Mouse (Mus musculus): ENCODE results near the gene Uts2. TPM values are rescaled to one million over a fixed set of nuclear protein-coding genes. Genes with fewer than 3 reads are reported as not detected.
"Not testable (repeated sequence)": the region's sequence is repeated elsewhere in the genome, so short reads cannot be mapped to it uniquely, and the experiment has no call there.

Uts2 gene
- total RNA-seq, 2 experiments from 2014 or later, result not detected

GRCm38 (mm10) chr4:151006945-151007344, 10.0 kb downstream of the Uts2 start:
- intact Hi-C loops (cut with DNase I), result no loop called here
- peak; percentile 19 to 48 for DNase-seq

GRCm38 (mm10) chr4:151010316-151010715, 13.4 kb downstream of the Uts2 start:
- intact Hi-C loops (cut with DNase I), result no loop called here
- no peak for DNase-seq

- DNase-seq, result no peak
- intact Hi-C loops (cut with DNase I), result no loop called here
These were observed 19.0 kb downstream of the Uts2 start for GRCm38 (mm10) chr4:151015946-151016345.

- DNase-seq; intact Hi-C loops (cut with DNase I): not testable (repeated sequence)
These were observed 20.5 kb downstream of the Uts2 start for GRCm38 (mm10) chr4:151017356-151017755.

GRCm38 (mm10) chr4:151024152-151024551, 27.3 kb downstream of the Uts2 start:
- intact Hi-C loops (cut with DNase I), result no loop called here
- no peak for DNase-seq

GRCm38 (mm10) chr4:151027001-151027400, 30.1 kb downstream of the Uts2 start:
- intact Hi-C loops (cut with DNase I), result no loop called here
- peak in 1 of 2 experiments; percentile 26 for DNase-seq

- DNase-seq, result no peak
- intact Hi-C loops (cut with DNase I), result no loop called here
These were observed 39.6 kb downstream of the Uts2 start for GRCm38 (mm10) chr4:151036521-151036920.

- intact Hi-C loops (cut with DNase I), result no loop called here
- DNase-seq, result no peak
These were observed 40.9 kb downstream of the Uts2 start for GRCm38 (mm10) chr4:151037800-151038199.

GRCm38 (mm10) chr4:151041506-151041905, 44.6 kb downstream of the Uts2 start:
- no peak for DNase-seq
- intact Hi-C loops (cut with DNase I), result no loop called here

GRCm38 (mm10) chr4:151043281-151043680, 46.4 kb downstream of the Uts2 start:
- intact Hi-C loops (cut with DNase I), result no loop called here
- DNase-seq, result peak; percentile 36 to 37

GRCm38 (mm10) chr4:151044037-151044943, 47.4 kb downstream of the Uts2 start, which contains the start of gene Per3:
Per3 (minus strand) TSS chr4:151044665.
- intact Hi-C loops (cut with DNase I), result no loop called here
- DNase-seq, result peak; percentile 99

GRCm38 (mm10) chr4:151044944-151045570, 48.2 kb downstream of the Uts2 start:
- no peak for DNase-seq
- intact Hi-C loops (cut with DNase I), result no loop called here

- DNase-seq, result no peak
These were observed 49.6 kb downstream of the Uts2 start for GRCm38 (mm10) chr4:151046524-151046923.

GRCm38 (mm10) chr4:151051162-151051561, 54.3 kb downstream of the Uts2 start:
- intact Hi-C loops (cut with DNase I), result no loop called here
- DNase-seq, result no peak

More at GRCm38 (mm10) chr4:151046524-151046923, 49.6 kb downstream of the Uts2 start:
- intact Hi-C loops (cut with DNase I), result no loop called here

Other genes with a start within 250 kb of the Uts2 start
- 10 to 100 TPM; 38.4 to 44.5 TPM for gene Errfi1, start 143.2 kb upstream of the Uts2 start, total RNA-seq (2021)
- 100 to 1,000 TPM; 200 to 218 TPM for gene Park7, start 82.7 kb upstream of the Uts2 start, total RNA-seq (2021)
- under 1 TPM; 0.29 to 0.45 TPM for gene Tnfrsf9, start 82.5 kb upstream of the Uts2 start, total RNA-seq (2021)
- 10 to 100 TPM; 11.8 to 16.3 TPM for gene Per3, start 47.6 kb downstream of the Uts2 start, total RNA-seq (2021)
- 10 to 100 TPM; 73.1 to 78.0 TPM for gene Vamp3, start 60.9 kb downstream of the Uts2 start, total RNA-seq (2021)
- not detected for gene Gm13090, start 92.5 kb downstream of the Uts2 start, total RNA-seq (2021)